Mouse (Mus musculus): ENCODE data around the gene Slc22a28. TPM values are rescaled to one million over a fixed set of nuclear protein-coding genes. Genes with fewer than 3 reads are reported as not detected.
"Not testable (repeated sequence)": the region's sequence is repeated elsewhere in the genome, so short reads cannot be mapped to it uniquely, and the experiment has no call there.

Slc22a28 gene
- not detected in 2 replicates for polyA plus RNA-seq (2016; fragmentation: Nextera tagmentation; extraction: Ambion mirVana)

- not testable (repeated sequence) for H3K9me3 ChIP-seq (replicated peaks); H3K27me3 ChIP-seq (ENCODE audit: low read depth, poor library complexity, severe bottlenecking); H3K4me1 ChIP-seq; DNase-seq (ENCODE audit: low spot score); H3K36me3 ChIP-seq; H3K4me3 ChIP-seq; H3K27ac ChIP-seq
- 93% methylated on average over 2 of the region's 3 CpGs for WGBS
Measured at GRCm38 (mm10) chr19:8131881-8132280, at the start of gene Slc22a28. Gene Slc22a28 (minus strand): TSS chr19:8131982.

- no peak for DNase-seq (ENCODE audit: low spot score)
- WGBS, result 58% methylated on average over 2 of the region's 2 CpGs
- Histone ChIP-seq H3K27ac (no peak overlapping the region), H3K4me1 (no peaks in the 10 kb centered on the region), H3K9me3 (replicated peaks) (no peaks in the 10 kb centered on the region; the same call in 1 of the 2 replicates), H3K27me3 (ENCODE audit: low read depth, poor library complexity, severe bottlenecking) (no peaks in the 10 kb centered on the region), H3K36me3 (no peaks in the 10 kb centered on the region), H3K4me3 (no peak overlapping the region)
Measured at GRCm38 (mm10) chr19:8148787-8149523, 17.2 kb upstream of the Slc22a28 start.

DNA sequence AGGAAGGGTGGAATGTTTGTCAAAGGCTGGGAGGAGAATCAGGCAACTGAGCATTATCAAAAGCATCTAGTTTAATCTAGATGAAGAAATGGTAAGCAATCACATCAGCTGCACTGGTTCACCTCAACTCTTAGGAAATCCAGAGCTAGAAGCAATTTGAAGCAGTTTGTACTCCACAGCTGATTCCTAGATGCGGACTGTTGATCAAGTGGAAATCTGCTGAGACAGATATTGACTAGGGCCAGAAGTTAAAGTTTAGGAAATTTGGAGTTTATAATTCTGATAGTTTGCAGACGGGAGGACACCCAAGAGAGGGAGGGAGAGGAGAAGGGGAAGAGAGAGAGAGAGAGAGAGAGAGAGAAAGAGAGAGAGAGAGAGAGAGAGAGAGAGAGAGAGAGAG lies 10.9 kb upstream of the Slc22a28 start:
- not testable (repeated sequence) for H3K27ac ChIP-seq; H3K4me3 ChIP-seq; H3K4me1 ChIP-seq; H3K36me3 ChIP-seq; H3K27me3 ChIP-seq (ENCODE audit: low read depth, poor library complexity, severe bottlenecking); DNase-seq (ENCODE audit: low spot score); H3K9me3 ChIP-seq (replicated peaks)
- WGBS, result 92% methylated on average over 2 of the region's 2 CpGs

GRCm38 (mm10) chr19:8134127-8134841 lies 2.5 kb upstream of the Slc22a28 start:
- DNase-seq (ENCODE audit: low spot score), result not testable (repeated sequence)

DNA sequence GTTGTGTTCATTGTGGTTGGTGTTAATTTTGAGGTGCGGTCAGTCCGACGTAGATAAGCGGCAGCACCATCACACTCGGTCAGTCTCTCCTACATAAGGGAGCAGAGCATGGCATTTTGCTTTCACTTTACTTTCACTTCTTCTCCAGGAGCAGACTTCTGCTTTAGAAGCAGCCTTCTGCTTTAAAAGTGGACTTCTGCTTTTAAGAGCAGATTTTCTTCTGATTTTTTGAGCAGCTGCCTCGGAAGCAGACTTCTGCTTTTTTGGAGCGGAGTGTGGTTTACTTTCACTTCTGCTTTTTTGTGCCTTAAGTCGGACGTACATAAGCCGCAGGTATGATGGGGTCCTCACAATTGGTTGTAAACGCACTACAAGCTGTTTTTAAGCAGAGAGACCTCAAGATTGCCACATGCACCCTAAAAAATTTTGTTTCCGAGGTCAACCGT lies 111.9 kb downstream of the Slc22a28 start:
- 93% methylated on average over 13 of the region's 13 CpGs for WGBS
- no peak for DNase-seq (ENCODE audit: low spot score)
- H3K4me1 ChIP-seq, result no peaks in the 10 kb centered on the region
- no peak overlapping the region for H3K27ac ChIP-seq
- 0 out of 2 replicates have a peak, but pooled peaks cover 1% of the 10 kb centered on the region for H3K9me3 ChIP-seq (replicated peaks)
- no peak overlapping the region for H3K4me3 ChIP-seq
- no peaks in the 10 kb centered on the region for H3K36me3 ChIP-seq
- H3K27me3 ChIP-seq (ENCODE audit: low read depth, poor library complexity, severe bottlenecking), result no peaks in the 10 kb centered on the region

More at GRCm38 (mm10) chr19:8134127-8134841, 2.5 kb upstream of the Slc22a28 start:
- H3K27me3 ChIP-seq (ENCODE audit: low read depth, poor library complexity, severe bottlenecking); H3K4me1 ChIP-seq; H3K9me3 ChIP-seq (replicated peaks); H3K27ac ChIP-seq; H3K36me3 ChIP-seq; H3K4me3 ChIP-seq: not testable (repeated sequence)
- 61% methylated on average over 14 of the region's 14 CpGs for WGBS

DNA sequence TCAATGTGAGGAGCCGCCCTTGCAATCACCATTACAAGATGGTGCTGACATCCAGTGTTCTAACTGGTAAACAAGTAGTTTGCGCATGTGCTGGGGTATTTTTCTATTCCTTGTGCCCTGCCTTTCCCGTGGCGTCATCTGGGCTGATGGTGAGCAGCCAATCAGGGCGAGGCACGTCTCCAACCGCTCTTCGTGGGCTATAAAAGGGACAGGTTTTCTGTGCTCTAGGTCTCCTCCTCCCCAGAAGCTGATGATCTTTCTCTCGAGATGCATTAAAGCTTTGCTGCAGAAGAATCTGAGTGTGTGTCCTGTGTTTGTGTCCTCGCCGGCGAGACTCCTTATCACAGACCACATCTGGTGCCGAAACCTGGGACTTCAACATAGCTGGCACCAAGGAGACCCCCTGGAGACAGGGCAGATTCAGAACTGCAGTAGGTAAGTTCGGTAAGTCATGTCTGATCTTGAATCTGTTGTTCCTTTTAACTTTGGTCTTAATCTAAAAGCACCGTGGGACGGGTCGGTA lies 112.4 kb downstream of the Slc22a28 start:
- WGBS, result 94% methylated on average over 17 of the region's 17 CpGs
- H3K27me3 ChIP-seq (ENCODE audit: low read depth, poor library complexity, severe bottlenecking); H3K4me3 ChIP-seq; DNase-seq (ENCODE audit: low spot score); H3K4me1 ChIP-seq; H3K36me3 ChIP-seq; H3K27ac ChIP-seq; H3K9me3 ChIP-seq (replicated peaks): not testable (repeated sequence)

DNA sequence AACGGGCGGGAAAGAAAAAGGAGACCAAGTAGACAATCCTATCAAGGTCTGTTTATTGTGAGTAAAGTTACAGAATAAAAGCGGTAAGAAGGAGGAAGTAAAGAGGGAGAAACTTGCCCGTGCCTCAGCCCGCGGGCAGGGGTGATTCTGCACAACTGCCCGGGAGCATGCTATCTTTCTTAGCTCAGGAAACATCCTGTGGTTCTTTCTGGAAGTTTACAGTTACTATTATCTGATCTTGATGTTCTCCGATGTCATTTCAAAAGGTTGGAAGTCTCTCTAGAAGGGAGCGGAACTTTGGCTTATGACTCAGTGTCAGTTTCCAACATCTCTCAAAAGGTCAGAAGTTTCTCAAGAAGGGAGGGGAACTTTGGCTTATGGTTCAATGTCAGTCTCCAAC lies 113.2 kb downstream of the Slc22a28 start:
- H3K9me3 ChIP-seq (replicated peaks); H3K4me3 ChIP-seq; H3K36me3 ChIP-seq; DNase-seq (ENCODE audit: low spot score); H3K4me1 ChIP-seq; H3K27ac ChIP-seq; H3K27me3 ChIP-seq (ENCODE audit: low read depth, poor library complexity, severe bottlenecking): not testable (repeated sequence)
- WGBS, result 92% methylated on average over 9 of the region's 9 CpGs

Other genes starting within 250 kb of the Slc22a28 start
- not detected in 2 replicates for gene Slc22a27, start 166.0 kb downstream of the Slc22a28 start, polyA plus RNA-seq (2016; fragmentation: Nextera tagmentation; extraction: Ambion mirVana)
- gene Slc22a29, start 86.9 kb upstream of the Slc22a28 start, polyA plus RNA-seq (2016; fragmentation: Nextera tagmentation; extraction: Ambion mirVana), result not detected in 2 replicates

Data from limb, embryonic 10.5 days (tissue).